Mouse (Mus musculus): Measurements from ENCODE around the gene Tamm41.

Gene Tamm41

DNA sequence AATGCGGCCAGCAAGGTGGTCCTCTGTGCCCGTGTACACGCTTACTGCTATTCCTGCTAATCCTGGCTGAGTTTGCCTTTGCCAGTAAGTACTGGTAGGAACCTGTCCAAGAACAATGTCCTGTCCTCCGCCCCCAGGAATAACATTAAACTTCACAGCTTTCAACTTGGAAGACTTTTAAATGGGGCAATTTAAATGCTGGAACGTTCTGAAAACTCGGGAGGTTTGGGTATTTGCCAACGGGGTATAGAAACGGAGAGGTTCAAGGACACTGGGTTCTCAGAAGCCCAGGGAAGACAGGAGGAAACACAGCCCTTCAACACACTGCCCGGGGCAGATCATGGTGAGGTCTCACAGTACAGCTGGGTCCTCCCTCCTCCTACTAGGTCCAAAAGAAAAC lies 14.8 kb downstream of the Tamm41 start:
- DNase-seq = no peak

DNA sequence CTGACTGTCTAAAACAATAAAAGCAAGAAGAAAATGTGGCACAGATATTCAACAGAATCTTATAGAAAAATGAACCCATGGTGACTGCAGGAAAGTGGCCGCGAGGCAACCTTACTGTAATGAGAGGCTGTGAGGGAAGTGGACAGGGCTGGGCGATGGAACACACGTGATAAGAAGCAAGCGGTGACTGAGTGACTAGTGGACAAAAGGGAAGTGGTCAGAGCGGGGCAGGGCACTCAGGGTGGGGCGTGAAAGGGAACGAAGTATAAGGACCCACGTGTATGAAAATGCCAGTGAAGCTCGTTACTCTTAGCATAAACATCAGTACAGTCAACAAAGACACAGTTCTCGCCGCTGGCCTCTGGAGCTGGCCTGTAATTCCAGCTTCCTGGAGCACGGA lies 22.2 kb downstream of the Tamm41 start:
- DNase-seq = no peak

DNA sequence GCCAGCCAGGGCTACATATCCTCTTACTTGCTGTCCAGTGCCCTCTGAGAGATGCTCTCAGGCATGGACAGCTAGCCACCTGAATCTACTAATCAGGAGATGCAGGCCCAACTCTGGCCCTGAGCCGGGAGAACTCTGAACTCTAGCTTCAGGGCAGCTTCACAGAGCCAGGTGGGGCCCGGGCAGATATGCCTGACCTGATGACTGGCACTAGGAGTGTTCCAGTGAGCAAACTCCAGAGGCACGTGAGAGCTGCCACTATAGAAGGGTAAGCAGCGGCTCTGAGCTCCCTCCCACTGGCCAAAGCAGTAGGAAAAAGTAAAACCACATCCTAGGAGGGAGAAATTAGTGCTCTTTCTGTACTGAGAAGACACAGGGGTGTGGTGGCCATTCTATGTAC lies 24.1 kb downstream of the Tamm41 start:
- DNase-seq = no peak

DNA sequence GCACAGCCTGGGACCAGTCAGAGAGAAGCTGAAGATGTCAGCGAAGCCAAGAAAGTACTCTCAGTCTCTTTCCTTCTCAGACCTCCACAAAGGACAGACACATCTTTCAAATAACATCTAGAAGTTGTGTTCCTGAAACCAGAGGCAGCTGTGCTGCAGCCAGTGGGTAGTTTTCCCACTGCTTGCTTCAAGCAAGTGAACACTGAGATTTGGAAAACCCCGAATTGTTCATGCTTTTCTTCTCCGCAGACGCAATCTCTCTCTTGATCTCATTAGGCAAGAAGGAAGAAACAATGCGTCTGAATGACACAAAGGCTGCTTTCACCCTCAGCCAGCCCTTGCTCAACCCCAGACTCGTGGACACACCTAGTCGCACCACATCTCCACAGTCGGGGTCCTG lies 25.9 kb downstream of the Tamm41 start:
- no peak for DNase-seq

DNA sequence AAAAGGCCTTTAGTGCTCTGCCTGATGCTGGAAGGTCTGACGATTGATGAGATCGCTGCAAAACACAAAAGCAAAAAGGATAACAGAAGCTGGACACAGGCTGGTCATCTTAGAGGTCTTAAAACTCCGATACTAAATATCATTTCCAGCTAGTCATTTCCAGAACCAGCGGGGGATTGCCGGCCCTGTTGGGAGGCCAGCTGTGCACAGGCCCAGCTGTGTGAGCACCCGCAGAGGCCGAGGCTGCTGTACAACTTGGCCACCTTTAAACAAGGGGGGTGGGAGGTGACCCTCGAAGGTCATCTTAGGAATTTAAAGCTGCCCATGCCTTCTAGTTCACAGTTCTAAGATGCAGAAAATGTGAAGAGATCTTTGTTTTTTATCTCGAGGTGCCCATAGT lies 26.9 kb downstream of the Tamm41 start:
- no peak for DNase-seq

DNA sequence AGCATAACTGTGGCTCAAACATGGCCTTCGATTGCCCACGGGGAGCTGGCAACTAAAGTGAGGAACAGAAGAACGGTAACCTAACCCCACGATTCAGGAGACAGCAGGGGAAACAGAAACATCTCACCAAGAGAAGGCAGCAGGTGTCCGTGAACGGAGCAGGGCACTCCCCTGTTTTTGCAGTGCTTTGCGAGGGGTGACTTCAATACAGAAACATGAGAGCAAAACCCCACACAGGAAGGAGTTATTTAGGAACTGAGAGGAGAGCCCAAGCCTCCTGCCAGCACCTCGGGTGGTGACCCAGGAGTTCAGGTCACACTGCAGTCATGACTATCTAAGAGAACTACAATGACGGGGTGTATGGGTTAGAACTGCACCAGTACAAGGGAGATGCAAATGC lies 27.4 kb downstream of the Tamm41 start:
- no peak for DNase-seq

DNA sequence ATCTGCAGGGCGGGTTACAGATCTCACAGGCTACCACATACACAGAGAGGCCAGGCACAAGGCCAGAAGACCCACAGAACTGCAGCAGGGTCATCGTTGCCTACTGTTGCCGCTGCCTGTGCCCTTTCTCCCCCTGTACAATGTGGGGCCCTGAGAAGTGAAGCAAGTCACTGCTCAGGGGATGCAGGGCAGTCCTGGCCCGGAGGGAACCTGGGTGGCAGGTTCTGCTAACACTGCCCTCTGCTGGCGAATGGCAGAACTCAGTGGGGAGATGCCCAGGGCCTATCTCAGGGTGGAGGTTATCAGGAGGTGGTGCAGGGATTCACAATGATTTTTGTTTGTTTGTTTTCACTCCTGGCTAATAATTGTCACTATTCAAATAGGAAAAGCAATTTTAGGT lies 29.9 kb downstream of the Tamm41 start:
- peak; percentile 72 for DNase-seq

DNA sequence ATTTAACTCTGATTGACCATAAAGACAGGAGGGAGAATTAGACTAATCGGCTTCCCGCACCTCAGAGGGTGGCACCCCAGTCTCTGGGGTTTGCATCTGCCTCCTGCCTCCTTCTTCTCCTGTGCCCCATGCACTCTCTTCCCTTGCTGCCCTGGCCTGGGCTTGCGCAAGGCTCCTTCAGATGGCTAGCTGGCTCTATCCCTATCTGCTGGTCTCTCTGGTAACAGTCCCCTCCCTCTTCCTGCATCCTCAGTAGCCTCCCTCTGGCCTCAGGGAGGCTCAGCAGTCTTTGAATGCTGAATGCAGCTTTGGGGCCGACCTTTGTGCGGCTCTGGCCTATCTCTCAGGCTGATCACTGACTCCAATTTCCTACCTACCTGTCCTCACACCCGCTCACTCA lies 30.7 kb downstream of the Tamm41 start:
- no peak for DNase-seq

DNA sequence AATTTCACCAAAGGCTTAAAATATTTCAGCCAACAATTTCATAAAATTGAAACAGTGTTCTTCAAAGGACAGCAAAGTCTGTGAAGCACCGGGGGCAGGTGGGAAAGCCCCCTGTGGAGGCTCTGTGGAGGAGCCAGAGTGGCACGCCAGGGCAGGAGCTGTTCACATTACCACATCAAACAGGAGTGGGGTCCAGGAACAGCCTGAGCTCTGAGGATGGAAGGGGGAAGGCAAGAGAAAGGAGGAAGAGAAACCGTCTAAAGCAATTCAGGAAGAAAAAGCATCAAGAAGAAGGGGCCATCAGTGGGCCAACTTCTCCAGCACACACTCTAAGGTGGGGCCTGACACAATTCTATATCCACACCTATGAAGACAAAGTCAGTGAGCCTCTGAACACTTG lies 31.6 kb downstream of the Tamm41 start:
- no peak for DNase-seq

DNA sequence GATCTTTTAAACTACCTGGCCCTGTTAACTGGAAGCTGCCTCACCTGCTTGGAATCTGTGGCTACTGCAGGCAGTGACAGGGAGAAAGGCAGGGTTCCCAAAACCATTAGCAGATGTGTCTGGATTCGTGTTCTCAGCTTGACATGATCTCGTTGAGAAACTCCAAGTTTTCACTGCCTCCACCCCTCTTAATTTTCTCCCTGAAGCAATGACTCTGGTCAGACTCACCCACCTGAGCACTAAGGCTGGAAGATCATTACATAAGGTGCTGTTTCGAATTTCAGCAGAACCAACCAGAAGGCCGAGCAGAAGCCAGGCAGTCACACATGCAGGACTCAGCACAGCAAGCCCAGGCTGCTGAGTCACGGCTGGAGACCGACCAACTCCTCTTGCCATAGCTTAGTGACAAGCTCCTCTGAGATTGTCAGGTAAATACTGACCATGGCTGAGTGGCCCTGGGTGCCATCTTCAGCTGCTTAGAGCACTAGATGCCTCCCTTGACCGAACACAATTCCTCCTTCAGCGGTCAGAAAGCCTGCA lies 32.3 kb downstream of the Tamm41 start:
- DNase-seq = peak; percentile 84

DNA sequence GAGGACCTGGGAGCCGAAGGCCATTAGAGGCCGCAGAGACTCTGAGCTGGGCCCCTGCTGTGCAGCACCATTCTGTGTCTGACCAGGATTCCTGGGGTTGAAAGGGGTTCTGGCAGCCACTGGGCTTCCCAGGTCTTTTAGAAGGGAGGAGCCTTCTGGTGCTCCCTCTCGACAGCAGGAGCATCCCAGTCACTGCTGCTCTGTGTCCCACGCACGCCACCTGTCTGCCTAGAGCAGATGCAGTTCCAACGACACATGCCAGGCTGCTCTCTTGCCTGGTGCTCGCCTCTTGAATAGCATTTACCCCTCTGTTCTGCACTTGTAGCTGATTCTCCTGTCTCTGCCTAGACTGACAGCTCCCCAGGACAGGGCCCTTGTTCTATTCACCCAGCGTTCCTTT lies 33.0 kb downstream of the Tamm41 start:
- DNase-seq = peak; percentile 88

DNA sequence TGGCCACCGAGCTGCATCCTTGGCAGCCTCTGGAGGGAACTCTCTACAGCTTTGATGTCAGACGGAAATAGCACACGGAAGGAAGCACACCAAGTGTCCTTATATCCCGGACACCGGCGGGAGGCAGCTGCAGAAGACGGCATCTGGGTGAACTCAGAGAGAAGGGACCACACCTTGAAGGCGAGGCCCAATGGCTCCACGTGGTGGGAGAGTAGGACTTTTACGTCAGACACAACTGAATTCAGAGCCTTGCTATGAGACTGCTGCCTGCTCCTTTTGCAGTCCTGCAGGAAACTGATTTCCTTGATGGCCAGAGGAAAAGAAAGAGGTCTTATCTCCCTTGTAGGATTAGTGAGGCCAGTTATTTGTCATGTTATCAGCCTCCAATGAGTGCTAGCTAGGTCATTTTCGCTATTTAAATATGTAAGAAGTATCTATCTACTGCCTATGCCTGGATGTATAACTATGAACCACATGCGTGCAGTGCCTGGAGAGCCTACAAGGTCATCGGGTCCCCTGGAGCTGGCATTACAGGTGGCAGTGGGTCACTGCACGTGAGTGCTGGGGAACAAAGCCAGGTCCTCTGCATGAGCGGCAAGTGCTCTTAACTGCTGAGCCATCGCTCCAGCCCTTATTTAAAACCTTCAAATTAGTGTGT lies 39.2 kb downstream of the Tamm41 start:
- no peak for DNase-seq

DNA sequence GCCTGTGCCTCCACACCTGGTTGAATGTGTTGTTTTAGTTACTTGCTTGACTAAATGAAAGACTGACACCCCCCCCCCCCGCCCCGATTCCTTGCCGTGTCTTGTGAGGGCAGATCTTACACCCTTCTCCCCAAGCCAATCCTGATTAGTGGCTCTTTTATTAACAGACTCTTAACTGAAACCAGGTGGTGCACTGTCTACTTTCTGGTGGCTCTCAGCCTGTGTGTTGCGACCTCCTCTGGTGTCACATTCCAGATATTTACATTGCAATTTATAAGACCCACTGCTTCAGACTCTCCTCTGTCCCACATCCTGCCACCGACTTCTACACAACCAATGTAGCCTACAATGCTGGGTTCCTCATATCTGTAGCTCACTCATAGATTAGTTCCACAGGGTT lies 40.2 kb downstream of the Tamm41 start:
- DNase-seq = no peak

DNA sequence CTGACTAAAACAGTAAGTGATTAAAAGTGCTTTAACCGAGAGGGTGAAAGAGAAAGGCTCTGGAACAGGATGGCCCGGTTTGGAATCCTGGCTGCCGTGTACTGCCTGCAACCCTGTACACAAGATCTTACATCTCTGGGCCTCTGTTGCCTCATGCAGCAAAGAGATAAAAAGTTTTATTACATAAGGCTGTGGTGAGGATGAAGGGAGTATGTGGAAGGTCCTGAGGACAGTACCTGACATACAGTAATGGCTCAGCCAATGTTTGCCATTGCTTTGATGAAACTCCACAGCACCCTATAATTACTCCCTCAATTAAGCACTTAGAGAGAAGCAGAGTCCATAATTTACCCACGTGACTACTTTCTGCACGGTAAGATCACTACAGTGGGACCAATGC lies 40.8 kb downstream of the Tamm41 start:
- DNase-seq = no peak

DNA sequence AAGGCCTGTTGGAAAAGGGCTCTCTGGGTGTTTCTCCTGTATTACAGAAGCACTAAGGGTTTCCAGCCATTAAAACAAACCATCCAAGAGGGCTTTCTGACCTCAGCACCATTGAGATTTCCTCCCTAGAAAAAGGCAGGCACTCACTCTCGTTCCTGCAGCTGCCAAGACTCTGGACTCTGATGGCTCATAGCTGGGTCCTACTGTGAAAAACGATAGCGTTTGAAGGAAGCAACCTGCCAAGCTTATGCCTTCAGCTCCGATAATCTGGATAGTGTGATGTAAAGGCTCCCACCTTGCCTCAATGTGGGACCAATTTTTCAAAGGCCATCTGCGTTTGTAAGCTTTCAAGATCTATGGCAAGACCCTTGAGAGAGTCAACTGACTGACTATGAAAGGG lies 43.6 kb downstream of the Tamm41 start:
- no peak for DNase-seq

DNA sequence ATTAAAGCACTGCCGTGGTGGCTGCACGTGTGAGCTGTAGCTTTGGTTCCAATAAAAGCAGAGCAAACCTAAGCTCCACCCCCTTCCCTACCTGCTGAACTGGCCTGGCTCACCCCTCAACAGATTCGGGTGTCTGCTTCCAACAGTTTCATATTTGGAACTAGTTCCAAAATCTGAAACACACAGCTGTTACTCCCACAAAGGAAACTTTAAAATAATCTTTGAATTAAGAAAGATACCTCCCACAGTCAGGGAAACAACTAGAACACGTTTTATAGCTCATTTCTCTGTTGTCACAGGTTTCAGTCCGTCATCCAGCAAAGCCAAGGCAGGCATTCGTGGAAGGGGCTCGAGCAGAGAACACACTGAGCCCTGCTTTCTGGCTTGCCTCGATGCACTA lies 44.0 kb downstream of the Tamm41 start:
- DNase-seq = peak; percentile 53

DNA sequence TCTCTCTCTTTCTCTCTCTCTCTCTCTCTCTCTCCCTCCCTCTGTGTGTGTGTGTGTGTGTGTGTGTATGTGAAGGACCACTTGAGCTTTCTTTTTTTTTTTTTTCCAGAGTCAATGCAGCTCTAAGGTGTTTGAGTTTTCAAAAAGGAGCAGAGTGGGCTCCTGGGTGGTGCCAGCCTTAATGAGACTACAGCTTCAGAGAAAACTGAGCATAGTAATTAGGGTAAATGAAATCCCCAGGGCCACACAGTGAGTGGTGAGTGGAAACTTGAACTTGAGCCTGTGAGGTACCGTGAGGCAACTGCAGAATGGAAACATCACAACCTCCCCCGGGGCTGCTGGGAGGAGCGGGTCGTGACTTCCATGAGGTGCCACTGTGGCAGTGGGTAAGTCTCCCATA lies 45.8 kb downstream of the Tamm41 start:
- DNase-seq = no peak

DNA sequence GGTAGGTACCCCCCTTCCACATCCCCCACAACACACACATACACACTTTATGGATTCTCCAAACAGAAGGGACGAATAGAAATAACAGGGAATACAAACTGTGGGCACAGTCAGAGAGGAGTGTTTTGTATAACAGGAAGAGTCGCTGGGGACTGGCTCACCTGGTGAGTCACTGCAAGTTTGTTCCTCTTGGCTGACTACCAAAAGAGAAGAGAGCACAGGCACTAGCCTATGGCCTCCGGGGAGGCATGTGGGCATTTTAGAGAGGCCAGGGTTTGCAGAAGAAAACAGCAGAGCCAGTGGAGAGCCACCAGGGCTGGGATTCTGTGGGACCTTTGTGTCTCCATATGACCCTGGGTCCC lies 49.1 kb downstream of the Tamm41 start:
- DNase-seq = no peak

DNA sequence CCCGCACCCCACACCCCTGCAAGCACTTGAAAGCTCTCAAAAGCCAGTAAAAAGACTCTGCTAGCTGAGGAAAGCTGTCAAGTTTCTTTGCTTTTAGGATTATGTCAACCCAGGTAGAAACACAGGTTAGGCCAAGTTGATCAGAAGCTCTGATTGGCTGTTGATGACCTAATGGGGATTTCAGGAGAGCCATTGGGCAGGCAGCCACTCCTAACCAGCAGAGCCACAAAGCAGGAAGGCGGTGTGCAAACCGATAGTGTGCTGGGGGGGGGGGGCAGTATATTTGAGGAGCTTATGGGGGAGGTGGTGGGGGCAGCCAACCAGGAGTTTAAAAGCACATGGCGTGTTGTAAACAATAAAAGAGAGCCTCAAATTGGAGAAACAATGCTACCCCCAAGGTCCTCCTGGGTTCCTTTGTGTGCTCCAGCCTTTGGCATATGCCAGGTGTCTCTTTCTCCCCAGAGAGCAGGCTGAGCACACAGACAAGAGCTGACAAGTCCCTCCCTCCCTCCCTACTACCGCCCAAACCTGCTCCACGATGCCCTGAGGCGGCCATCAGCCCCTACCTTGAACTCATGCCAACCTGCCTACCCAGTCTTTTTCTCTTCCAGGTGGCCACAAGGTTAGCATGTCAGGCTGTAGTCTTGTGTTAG lies 49.6 kb downstream of the Tamm41 start:
- no peak for DNase-seq

DNA sequence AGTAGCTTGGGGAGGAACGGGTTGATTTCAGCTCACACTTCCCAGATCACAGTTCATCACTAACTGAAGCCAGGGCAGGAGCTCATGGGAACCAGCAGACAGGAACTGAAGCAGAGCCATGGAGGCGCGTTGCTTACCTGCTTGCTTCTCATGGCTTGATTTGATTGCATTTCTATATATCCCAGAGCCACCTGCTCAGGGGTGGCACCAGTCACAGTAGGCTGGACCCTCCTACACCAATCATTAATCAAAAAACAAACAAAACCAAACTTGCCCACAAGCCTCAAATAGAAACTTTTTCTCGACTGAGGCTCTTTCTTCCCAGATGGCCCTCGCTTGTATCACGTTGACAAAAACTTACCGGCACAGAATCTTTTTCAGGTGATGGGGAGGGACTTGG lies 55.0 kb downstream of the Tamm41 start:
- DNase-seq = no peak

DNA sequence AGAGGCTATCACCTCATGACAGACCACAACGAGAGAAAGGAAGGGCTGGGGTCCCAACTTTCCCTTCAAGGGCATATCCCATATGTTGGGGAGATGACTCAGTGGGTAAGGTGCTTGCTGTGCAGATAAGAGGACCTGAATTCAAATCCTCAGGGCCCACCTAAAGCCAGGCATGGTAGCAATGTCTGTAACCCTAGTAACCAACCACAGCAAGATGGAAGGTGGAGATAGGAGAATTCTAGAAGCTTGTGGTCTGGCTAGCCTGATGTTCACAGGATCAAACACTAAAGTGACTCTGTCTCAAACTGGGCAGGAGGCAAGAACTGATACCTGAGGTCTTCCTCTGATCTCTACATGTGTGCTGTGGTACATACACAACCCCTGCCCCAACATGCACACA lies 58.0 kb downstream of the Tamm41 start:
- DNase-seq = no peak

DNA sequence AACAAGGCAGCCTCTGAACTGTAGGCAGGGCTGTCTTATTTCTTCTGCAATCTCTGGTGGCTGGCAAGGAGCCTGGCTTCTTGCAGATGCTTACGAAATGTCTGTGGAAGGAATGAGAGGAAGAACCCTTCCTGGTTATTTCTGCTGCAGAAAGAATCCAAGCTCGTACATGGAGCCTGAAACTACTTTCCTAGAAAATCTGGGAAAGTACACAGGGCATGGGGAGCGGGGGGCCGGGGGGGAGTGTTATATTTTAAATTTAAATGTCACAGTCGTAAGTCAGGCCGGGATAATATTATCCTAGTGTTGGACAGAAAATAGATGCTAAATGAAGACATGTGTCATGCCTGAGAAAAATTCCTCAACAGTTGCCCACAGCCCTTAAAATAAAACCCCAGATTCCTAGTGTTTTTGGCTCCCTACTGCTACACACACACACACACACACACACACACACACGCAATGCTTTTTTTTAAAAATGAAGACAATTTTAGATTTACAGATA lies 60.7 kb downstream of the Tamm41 start:
- DNase-seq = peak; percentile 86

DNA sequence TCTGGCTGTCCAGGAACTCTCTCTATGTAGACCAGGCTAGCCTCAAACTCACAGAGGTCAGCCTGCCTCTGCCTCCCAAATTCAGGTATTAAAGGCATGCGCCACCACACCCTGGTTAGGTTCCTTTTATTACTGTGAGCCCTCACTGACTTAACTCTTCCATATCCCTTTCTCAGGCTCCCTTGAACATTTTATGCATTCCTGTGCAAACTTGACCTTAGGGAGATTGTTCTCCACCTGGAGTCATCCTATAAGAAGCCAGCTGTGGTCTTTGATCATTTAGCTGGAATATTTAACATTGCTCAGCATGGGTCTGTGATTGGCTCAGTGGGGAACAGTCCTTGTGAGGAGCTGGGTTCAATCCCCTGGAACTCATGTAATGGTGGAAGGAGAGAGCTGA lies 63.3 kb downstream of the Tamm41 start:
- DNase-seq = no peak

DNA sequence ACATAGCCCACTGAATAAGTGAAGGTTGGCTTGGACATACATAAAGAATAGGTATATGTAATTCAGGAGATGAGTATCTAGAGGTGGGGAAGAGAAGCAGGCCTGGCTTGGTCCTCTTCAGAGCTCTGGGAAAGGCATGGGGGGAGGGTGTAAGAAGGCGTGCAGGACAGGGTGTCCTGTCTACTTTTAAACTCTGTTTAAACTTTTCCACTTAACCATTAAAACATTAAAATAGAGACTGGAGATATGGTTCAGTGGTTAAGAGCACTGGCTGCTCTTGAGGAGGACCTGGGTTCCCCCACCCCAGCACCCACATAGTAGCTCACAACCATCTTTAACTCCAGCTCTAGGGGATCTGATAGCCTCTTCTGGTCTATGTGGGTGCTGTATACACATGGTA lies 64.7 kb downstream of the Tamm41 start:
- DNase-seq = no peak

DNA sequence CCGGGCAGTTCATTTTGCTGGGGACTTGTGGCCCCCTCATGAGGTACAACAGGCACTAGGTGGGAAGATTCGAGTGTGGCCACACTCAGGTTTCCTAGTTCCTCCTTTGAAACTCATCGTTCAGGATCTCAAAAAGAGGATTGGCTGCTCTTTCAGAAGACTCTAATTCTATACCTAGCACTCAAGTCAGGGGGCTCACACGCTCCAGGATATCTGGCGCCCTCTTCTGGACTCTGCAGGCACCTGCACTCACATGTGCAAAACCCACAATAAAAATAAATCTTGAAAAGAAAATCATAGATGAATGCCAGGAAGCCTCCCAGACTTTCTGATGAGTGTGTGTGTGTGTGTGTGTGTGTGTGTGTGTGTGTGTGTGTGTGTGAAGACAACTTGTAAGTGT lies 66.8 kb downstream of the Tamm41 start:
- DNase-seq = no peak
